Mouse (Mus musculus) forebrain, embryonic 15.5 days (tissue): ENCODE data around the gene Fam76b. TPM values are rescaled to one million over a fixed set of nuclear protein-coding genes. Genes with fewer than 3 reads are reported as not detected.

Experiments
- ATAC-seq: fragments of 200-750 bp; cut with Nextera tagmentation; replicated peaks from 2 replicates; pipeline ENCODE4 v1.8.0; 2017; ENCODE audit warnings: mild to moderate bottlenecking, moderate TSS enrichment, moderate library complexity
- H3K27ac ChIP-seq: fragments of 300-500 bp; sonication (generic); replicated peaks from 2 replicates; pipeline ENCODE4 v1.5.1; 2015; ENCODE audit warnings: mild to moderate bottlenecking, inconsistent platforms
- H3K27me3 ChIP-seq: fragments of 300-500 bp; sonication (generic); 2 replicates; pipeline ENCODE4 v1.6.1; 2015; ENCODE audit warnings: inconsistent platforms
- H3K36me3 ChIP-seq: fragments of 300-500 bp; sonication (generic); 2 replicates; pipeline ENCODE4 v1.6.1; 2015; ENCODE audit warnings: mild to moderate bottlenecking, inconsistent platforms
- H3K4me1 ChIP-seq: fragments of 300-500 bp; sonication (generic); 2 replicates; pipeline ENCODE4 v1.6.1; 2015; ENCODE audit warnings: inconsistent platforms
- H3K4me2 ChIP-seq: fragments of 300-500 bp; sonication (generic); replicated peaks from 2 replicates; pipeline ENCODE4 v1.6.1; 2015; ENCODE audit warnings: mild to moderate bottlenecking, inconsistent platforms
- H3K4me3 ChIP-seq: fragments of 300-500 bp; sonication (generic); 2 replicates; pipeline ENCODE4 v1.5.1; 2015; ENCODE audit warnings: mild to moderate bottlenecking, inconsistent platforms
- H3K9ac ChIP-seq: fragments of 300-500 bp; sonication (generic); replicated peaks from 2 replicates; pipeline ENCODE4 v1.6.1; 2015; ENCODE audit warnings: mild to moderate bottlenecking, inconsistent platforms
- H3K9me3 ChIP-seq: fragments of 300-500 bp; sonication (generic); 2 replicates; pipeline ENCODE4 v1.6.1; 2016; ENCODE audit warnings: inconsistent platforms
- WGBS: fragments of 180-500 bp; shearing (Covaris S2); methylation state at CpG from one replicate; pipeline ENCODE4 v1.1.7; 2015; ENCODE audit warnings: mixed read lengths; 5-methylcytosine and 5-hydroxymethylcytosine counted together
- polyA plus RNA-seq: library from polyadenylated mRNA; unstranded; fragments of >200 nt; fragmentation: Nextera tagmentation; extraction: Ambion mirVana; gene quantifications from 2 replicates; pipeline ENCODE4 v1.2.1, GENCODE M21; 2015

The Fam76b gene
- polyA plus RNA-seq, 1 experiment from 2014 or later, result 29.4 TPM

DNA sequence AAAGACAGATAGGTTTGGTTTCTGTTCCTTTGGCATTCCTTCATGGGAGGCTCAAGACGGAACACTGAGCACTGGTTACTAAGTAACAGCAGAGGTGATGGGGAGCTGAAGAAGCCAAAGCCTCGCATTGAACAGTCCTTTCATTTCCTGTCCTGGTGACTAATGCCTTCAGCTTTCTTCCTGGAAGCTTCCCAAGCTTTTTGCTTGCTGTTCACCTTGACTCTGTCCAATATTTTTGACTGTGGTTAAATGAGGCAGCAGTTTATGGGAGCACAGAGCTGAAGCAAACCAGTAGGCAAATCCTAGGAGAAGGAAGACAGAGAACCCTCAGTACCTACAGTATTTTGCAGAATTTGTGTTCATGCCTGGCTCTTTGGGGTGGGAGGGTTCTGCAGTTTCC lies 47.8 kb downstream of the Fam76b start:
- no peak overlapping the region for H3K27ac ChIP-seq
- 77% methylated on average over 2 of the region's 2 CpGs for WGBS
- H3K4me2 ChIP-seq, result no peak overlapping the region
- ATAC-seq, result no peak
- H3K9me3 ChIP-seq, result no peaks in the 10 kb centered on the region
- H3K4me3 ChIP-seq, result no peak overlapping the region
- no peaks in the 10 kb centered on the region for H3K27me3 ChIP-seq
- H3K4me1 ChIP-seq, result no peaks in the 10 kb centered on the region
- H3K36me3 ChIP-seq, result no peaks in the 10 kb centered on the region
- H3K9ac ChIP-seq, result no peak overlapping the region

DNA sequence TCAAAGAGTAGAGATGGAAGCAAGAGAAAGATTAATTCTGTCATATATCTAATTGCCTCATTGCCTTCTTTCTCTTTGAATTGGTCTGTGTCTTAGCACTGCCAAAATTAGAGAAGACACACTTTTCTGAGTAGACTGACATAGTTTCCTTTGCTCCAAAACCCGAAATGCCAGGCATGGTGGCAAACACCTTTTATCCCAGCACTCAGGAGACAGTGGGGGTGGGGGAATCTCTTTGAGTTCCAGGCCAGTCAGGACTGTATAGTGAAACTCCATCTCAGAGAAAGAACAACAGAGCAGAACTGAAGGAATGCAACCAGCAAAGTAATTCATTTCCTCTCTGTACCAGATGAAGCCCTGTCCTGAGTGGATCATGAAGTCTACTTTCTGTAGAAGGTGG lies 53.2 kb downstream of the Fam76b start:
- H3K9ac ChIP-seq, result no peak overlapping the region
- no peak overlapping the region for H3K27ac ChIP-seq
- H3K27me3 ChIP-seq, result no peaks in the 10 kb centered on the region
- WGBS, result 53% methylated on average over 1 of the region's 1 CpGs
- no peaks in the 10 kb centered on the region for H3K4me1 ChIP-seq
- ATAC-seq, result no peak
- no peak overlapping the region for H3K4me2 ChIP-seq
- no peaks in the 10 kb centered on the region for H3K36me3 ChIP-seq
- H3K4me3 ChIP-seq, result no peak overlapping the region
- H3K9me3 ChIP-seq, result no peaks in the 10 kb centered on the region

DNA sequence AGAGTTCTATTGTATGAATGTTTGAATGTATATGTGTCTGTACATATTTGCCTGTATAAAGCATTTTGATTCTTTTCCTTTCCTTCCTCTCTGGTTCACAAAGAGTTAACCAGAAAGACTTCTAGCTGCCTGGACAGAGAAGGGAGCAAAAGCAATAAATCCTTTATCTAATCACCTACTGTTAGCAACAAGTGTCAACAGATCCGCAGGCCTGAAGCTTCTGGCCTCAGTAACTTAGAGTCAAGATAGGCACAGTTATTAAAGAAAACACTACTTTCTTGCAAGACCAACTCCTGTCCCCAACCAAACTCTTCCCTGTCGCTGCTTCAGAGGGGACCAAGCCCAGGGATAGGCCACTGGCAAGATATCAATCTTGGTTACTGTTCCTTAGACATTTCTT lies 55.0 kb downstream of the Fam76b start:
- 67% methylated on average over 2 of the region's 2 CpGs for WGBS
- no peaks in the 10 kb centered on the region for H3K9me3 ChIP-seq
- no peak for ATAC-seq
- H3K4me1 ChIP-seq, result no peaks in the 10 kb centered on the region
- H3K27me3 ChIP-seq, result no peaks in the 10 kb centered on the region
- H3K36me3 ChIP-seq, result no peaks in the 10 kb centered on the region
- no peak overlapping the region for H3K4me3 ChIP-seq
- H3K4me2 ChIP-seq, result no peak overlapping the region
- no peak overlapping the region for H3K27ac ChIP-seq
- H3K9ac ChIP-seq, result no peak overlapping the region

DNA sequence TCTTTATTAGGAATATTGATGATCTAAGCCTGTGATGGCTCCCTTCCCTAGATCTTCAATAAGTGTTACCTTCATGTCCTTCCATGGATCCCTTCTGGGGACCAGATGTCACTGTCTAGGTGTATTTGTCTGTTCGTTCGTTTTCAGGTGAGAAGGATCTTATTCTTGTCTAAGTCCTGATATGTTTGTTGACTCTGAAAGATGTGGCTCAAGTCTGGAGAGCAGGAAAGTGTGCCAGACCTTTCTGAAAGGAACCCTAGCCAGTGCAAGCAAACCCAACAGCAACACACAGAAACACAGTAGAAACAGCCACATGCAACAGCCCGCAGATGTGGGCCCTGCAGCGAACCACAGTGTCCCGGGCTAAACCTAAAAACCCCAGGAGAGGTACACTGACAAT lies 61.5 kb downstream of the Fam76b start:
- 0 out of 2 replicates have a peak, but pooled peaks cover 6% of the 10 kb centered on the region for H3K4me1 ChIP-seq
- no peak overlapping the region for H3K4me2 ChIP-seq
- H3K9me3 ChIP-seq, result no peaks in the 10 kb centered on the region
- peaks cover 5% of the 10 kb centered on the region; the same call in 1 of the 2 replicates for H3K27me3 ChIP-seq
- no peak overlapping the region for H3K4me3 ChIP-seq
- no peak overlapping the region for H3K27ac ChIP-seq
- WGBS, result 77% methylated on average over 5 of the region's 5 CpGs
- no peaks in the 10 kb centered on the region for H3K36me3 ChIP-seq
- no peak for ATAC-seq
- H3K9ac ChIP-seq, result no peak overlapping the region

DNA sequence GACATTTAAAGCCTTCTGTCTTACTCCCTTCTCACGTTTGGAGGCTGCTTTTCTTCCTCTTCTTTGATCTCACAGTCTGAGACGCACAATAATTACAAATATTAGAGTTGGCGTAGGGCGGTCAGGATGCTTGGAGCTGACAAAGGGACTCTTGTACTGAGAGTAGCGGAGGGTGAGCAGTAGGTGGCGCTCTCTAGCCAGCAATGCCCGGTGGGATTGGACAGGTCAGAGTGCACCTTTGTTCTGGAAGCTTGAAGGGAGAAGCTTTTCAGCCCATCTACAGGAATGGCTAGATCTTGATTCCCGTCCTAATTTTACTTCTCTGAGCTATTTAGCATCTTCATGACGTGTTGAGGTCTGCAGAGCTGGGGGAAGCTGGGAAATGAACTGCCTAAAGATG lies 62.1 kb downstream of the Fam76b start:
- Histone ChIP-seq H3K27ac (no peak overlapping the region), H3K9ac (peak overlapping the region; percentile 8), H3K27me3 (peaks cover 5% of the 10 kb centered on the region; the same call in 1 of the 2 replicates), H3K4me2 (no peak overlapping the region), H3K9me3 (no peaks in the 10 kb centered on the region), H3K4me3 (no peak overlapping the region), H3K36me3 (no peaks in the 10 kb centered on the region), H3K4me1 (0 out of 2 replicates have a peak, but pooled peaks cover 6% of the 10 kb centered on the region)
- ATAC-seq, result peak; percentile 91
- WGBS, result 3% methylated on average over 9 of the region's 9 CpGs

DNA sequence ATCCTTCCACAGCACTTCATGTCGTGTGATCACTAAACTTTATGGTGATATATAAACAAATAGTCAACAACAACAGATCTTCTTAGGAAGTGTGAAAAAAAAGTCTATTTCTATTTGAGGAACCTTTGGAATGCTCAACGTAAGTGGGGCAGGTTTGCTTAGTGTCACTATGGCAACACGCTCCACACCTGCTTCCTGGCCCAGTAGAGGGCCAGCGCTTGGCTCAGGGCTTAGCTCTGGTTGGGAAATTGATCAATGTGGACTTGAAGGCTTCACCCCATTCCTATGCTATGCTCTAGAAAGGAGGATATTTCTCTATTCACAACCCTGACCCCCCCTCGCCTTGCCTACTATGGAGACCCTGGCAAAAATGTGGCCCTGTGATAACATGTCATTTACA lies 62.7 kb downstream of the Fam76b start:
- Histone ChIP-seq H3K9me3 (no peaks in the 10 kb centered on the region), H3K9ac (no peak overlapping the region), H3K4me1 (0 out of 2 replicates have a peak, but pooled peaks cover 6% of the 10 kb centered on the region), H3K27me3 (peaks cover 5% of the 10 kb centered on the region; the same call in 1 of the 2 replicates), H3K27ac (no peak overlapping the region), H3K4me3 (no peak overlapping the region), H3K36me3 (no peaks in the 10 kb centered on the region), H3K4me2 (no peak overlapping the region)
- peak; percentile 68 for ATAC-seq
- 44% methylated on average over 5 of the region's 5 CpGs for WGBS

DNA sequence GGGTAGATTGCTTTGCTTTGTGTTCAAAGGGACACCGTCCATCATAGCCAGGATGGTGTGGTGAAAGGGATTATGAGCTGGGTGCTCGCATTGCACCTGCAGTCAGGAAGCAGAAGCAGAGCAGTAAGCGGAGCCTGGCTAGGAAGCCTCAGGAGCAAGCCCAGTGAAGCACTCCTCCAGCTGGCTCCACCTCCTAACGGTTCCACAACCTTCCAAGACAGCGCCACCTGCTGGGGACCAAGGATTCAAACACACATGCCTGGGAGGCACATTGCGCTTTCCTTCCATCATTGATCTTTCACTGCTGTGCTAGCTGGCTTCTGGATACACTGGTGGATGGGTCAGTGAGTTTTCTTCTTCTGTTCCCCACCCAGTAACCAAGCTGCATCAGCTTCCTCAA lies 64.4 kb downstream of the Fam76b start:
- no peak overlapping the region for H3K9ac ChIP-seq
- over 99% methylated on average over 6 of the region's 6 CpGs for WGBS
- ATAC-seq, result no peak

DNA sequence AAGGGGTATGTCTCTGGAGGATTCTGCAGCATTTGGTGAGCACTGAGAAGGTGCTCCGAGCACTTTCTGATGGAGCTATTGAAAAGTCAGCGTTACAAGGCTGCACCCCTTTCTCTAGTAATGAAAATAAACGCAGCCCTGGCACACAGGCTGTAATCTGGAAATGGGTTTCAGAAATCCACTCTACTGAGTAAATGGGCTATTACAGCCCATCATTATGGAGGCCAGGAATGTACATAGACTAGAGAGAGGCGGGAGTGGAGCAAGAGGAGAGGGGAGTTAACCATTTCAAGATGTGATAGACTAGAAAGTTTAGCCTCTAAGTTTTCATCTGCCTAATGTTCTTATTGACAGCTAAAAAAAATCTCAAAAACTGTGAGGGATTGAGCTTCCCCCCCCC lies 65.5 kb downstream of the Fam76b start:
- peaks cover under 1% of the 10 kb centered on the region; the same call in 1 of the 2 replicates for H3K27me3 ChIP-seq
- no peak overlapping the region for H3K4me3 ChIP-seq
- WGBS, result 59% methylated on average over 4 of the region's 4 CpGs
- H3K27ac ChIP-seq, result no peak overlapping the region
- 0 out of 2 replicates have a peak, but pooled peaks cover 6% of the 10 kb centered on the region for H3K4me1 ChIP-seq
- no peak overlapping the region for H3K9ac ChIP-seq
- H3K9me3 ChIP-seq, result no peaks in the 10 kb centered on the region
- H3K36me3 ChIP-seq, result no peaks in the 10 kb centered on the region
- ATAC-seq, result no peak
- H3K4me2 ChIP-seq, result no peak overlapping the region

More for the DNA sequence above, 64.4 kb downstream of the Fam76b start:
- H3K4me3 ChIP-seq, result no peak overlapping the region
- H3K36me3 ChIP-seq, result no peaks in the 10 kb centered on the region
- 0 out of 2 replicates have a peak, but pooled peaks cover 6% of the 10 kb centered on the region for H3K4me1 ChIP-seq
- H3K9me3 ChIP-seq, result no peaks in the 10 kb centered on the region
- no peak overlapping the region for H3K27ac ChIP-seq
- peaks cover 5% of the 10 kb centered on the region; the same call in 1 of the 2 replicates for H3K27me3 ChIP-seq
- no peak overlapping the region for H3K4me2 ChIP-seq

DNA sequence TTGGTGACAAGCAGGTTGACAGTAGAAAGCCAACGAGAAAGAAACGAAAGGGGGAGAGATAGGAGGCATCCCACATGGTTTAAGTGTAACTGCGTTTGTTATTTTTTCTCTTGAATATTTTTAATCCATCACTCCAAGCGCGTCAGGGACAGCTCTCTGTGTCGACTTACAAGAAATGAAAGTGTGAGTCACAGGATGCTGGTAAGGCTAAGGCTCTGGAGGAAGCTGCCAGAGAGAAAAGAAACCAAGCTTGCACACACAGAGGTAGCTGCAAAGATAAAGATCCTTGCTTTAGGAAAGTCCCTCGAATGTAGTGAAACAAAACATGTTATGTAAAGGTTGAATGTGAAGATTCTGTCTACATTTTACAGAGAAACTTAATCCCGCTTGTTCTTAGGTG lies 67.0 kb downstream of the Fam76b start:
- H3K36me3 ChIP-seq, result no peaks in the 10 kb centered on the region
- H3K4me1 ChIP-seq, result 0 out of 2 replicates have a peak, but pooled peaks cover 5% of the 10 kb centered on the region
- H3K27ac ChIP-seq, result no peak overlapping the region
- WGBS, result 82% methylated on average over 8 of the region's 8 CpGs
- no peak overlapping the region for H3K4me2 ChIP-seq
- no peaks in the 10 kb centered on the region for H3K27me3 ChIP-seq
- no peak for ATAC-seq
- no peaks in the 10 kb centered on the region for H3K9me3 ChIP-seq
- H3K4me3 ChIP-seq, result no peak overlapping the region
- H3K9ac ChIP-seq, result no peak overlapping the region

DNA sequence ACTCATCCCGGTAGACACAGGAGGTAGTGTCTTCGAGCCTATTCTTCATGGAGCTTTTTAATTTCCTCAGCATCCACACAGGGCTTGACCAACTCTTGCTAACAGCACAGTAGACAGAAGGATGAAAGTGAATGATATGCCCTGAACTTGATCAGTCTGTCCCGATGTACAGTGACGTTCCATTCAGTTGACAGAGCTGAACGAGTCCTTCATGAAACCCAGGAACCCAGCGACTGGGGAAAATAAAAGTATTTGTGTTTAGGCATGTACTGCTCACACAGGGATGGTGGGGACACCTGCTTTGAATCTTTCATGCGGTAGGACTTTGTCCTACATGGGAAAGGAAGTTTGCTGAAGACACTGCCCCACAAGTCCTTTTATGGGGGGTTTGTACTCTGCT lies 67.4 kb downstream of the Fam76b start:
- H3K4me2 ChIP-seq, result no peak overlapping the region
- 88% methylated on average over 7 of the region's 7 CpGs for WGBS
- 0 out of 2 replicates have a peak, but pooled peaks cover under 1% of the 10 kb centered on the region for H3K4me1 ChIP-seq
- no peak overlapping the region for H3K9ac ChIP-seq
- no peak overlapping the region for H3K27ac ChIP-seq
- ATAC-seq, result no peak
- H3K4me3 ChIP-seq, result no peak overlapping the region
- H3K9me3 ChIP-seq, result no peaks in the 10 kb centered on the region
- no peaks in the 10 kb centered on the region for H3K36me3 ChIP-seq
- no peaks in the 10 kb centered on the region for H3K27me3 ChIP-seq

DNA sequence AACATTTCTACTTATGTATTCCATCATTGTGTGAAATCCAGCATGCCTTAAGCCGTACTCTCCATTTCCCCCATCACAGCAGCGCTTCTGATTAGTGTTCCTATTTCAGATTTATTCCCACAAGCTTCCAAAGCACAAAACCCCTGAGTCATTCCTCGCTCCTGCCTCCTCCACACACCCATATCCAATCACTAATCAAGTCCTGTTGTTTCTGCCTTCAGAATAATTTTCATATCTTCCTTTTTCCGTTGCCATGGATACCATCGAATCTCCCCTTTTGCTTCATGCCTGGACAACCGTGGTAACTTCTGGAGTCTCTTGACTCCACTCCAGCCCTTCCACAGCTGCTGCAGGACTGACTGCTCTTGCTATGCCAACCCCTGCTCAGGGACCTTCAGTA lies 68.5 kb downstream of the Fam76b start:
- no peaks in the 10 kb centered on the region for H3K4me1 ChIP-seq
- peak overlapping the region; percentile 1; the same call in 1 of the 2 replicates for H3K27ac ChIP-seq
- ATAC-seq, result peak; percentile 24; the same call in 1 of the 2 replicates
- H3K4me3 ChIP-seq, result no peak overlapping the region
- WGBS, result 66% methylated on average over 6 of the region's 6 CpGs
- H3K27me3 ChIP-seq, result no peaks in the 10 kb centered on the region
- no peak overlapping the region for H3K4me2 ChIP-seq
- no peaks in the 10 kb centered on the region for H3K9me3 ChIP-seq
- H3K36me3 ChIP-seq, result no peaks in the 10 kb centered on the region
- no peak overlapping the region for H3K9ac ChIP-seq

DNA sequence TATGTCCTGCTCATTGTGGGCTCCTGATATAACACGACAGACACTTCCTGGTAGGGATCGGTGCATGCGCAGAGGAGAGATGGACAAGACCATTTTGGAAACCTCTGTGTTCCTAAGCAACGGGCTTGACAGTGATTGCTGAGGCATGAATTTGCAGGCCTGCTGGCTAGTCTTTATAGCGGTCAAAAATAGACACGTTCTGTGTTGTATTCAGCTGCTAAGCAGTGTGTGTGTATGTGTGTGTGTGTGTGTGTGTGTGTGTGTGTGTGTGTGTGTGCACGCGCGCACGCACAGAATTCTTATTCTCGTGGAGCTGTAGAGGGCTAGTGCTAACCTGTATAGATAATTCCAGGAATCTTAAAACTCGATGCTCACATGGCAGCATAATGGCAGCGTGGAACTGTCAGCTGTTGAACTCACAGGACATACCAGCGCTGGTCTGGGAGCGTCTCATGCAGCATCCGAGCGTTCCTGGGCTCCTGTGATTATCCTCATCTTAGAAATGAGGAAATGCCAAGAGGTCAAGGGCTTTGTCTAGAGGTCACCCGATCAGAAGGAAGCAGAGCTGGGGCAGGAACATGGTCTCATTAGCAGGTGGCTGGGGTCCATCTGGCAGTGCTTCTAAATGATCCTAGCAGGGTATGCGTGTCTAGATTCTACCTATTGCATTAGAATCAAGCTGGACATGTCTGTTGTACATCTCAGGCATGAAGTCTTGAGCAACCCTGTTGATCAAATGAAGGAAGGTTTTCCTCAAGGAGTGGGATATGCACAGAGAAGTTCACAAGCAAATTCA lies 71.2 kb downstream of the Fam76b start:
- Histone ChIP-seq H3K9ac (no peak overlapping the region), H3K9me3 (no peaks in the 10 kb centered on the region), H3K4me1 (no peaks in the 10 kb centered on the region), H3K36me3 (no peaks in the 10 kb centered on the region), H3K27ac (no peak overlapping the region; the same call in 1 of the 2 replicates), H3K4me2 (no peak overlapping the region), H3K4me3 (no peak overlapping the region), H3K27me3 (no peaks in the 10 kb centered on the region)
- WGBS, result 69% methylated on average over 19 of the region's 19 CpGs
- ATAC-seq, result peak; percentile 70
